Comparison of ENCODE assay signal across 13 mouse cellular contexts in the genomic region with DNA sequence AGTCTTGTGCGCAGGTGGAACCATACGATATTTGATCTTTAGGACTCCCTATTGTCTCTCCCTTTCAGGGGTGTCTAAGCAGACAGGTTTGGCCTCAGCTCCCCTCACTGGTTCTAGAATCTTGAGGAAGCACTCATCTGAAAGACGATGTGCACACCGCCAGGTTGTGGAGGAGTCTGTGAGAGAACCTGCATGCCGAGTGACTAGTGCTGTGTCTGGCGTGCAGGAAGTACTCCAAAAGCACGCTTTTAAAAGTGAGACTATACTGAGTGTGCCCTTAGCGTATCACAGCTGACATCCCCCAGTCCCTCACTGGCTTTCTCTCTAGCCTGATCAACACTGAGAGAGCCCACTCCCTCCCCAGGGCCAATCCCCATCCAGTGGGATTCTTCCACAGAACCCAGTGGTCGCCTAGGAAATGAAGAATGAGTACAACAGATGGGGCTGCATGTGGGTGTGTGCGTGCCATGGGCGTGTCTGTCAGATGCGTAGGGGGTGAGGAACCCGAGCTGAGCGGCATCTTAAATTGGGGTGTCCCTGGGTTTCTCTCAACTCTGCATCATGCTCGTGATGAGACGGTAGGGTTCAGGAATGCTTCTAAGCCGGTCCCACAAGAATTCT. TPM values are rescaled to one million over a fixed set of nuclear protein-coding genes. Genes with fewer than 3 reads are reported as not detected.
DNase-seq lines count a peak whose midpoint lies in the region; ATAC-seq and TF ChIP-seq lines count a peak whose summit lies in the region.
"Had no signal": no experiment of that assay in that cellular context is flagged by ENCODE, and none has a peak within 500 bp of the region (broad histone marks: within the 10 kb centered on the region; RNA-seq: fewer than 3 reads in every experiment).

No protein-coding gene starts in this region.

- no peak overlapping the region for H3K4me2 ChIP-seq in forebrain, postnatal 0 days (ENCODE audit: low read depth)
- H3K4me2 ChIP-seq: heart, embryonic 13.5 days had no signal

- H3K27ac ChIP-seq in forebrain, postnatal 0 days (ENCODE audit: low read depth, low read length) = no peak overlapping the region
- H3K27ac ChIP-seq: heart, embryonic 13.5 days had no signal

- TF ChIP-seq CTCF in forebrain, postnatal 0 days (IDR thresholded peaks at IDR 0.05; ENCODE audit: low read depth) = no peak

- no peaks in the 10 kb centered on the region for H3K9me3 ChIP-seq in forebrain, postnatal 0 days (ENCODE audit: low read length)
- H3K9me3 ChIP-seq: heart, embryonic 13.5 days had no signal

- no peaks in the 10 kb centered on the region; the same call in 1 of the 2 replicates for H3K27me3 ChIP-seq in forebrain, postnatal 0 days (ENCODE audit: insufficient read depth, low read length)

- H3K9ac ChIP-seq in forebrain, postnatal 0 days = no peak overlapping the region
- H3K9ac ChIP-seq: heart, embryonic 13.5 days; liver, postnatal 0 days had no signal

- peak; percentile 44 for DNase-seq in layer of hippocampus, adult 11-12 months (ENCODE audit: low spot score)
- no peak for DNase-seq in layer of hippocampus, postnatal 25 days (ENCODE audit: extremely low spot score in 1 of 2, low spot score in 1 of 2)
- DNase-seq in forebrain, postnatal 0 days = no peak
- peak; percentile 52 to 55 for DNase-seq in layer of hippocampus, postnatal 36 days
- DNase-seq in right cerebral cortex, adult 2 months (ENCODE audit: low spot score in 2 of 2) = peak; percentile 61 to 67
- no peak for DNase-seq in yolk sac, embryonic 10.5 days (ENCODE audit: low spot score)
- DNase-seq in gastrocnemius, postnatal 25 days = no peak
- DNase-seq: cerebellum, postnatal 25 days; kidney, adult 11 months; liver, postnatal 0 days had no signal

- H3K4me1 ChIP-seq in forebrain, postnatal 0 days (ENCODE audit: insufficient read depth) = peaks cover 7% of the 10 kb centered on the region; the same call in 1 of the 2 replicates
- H3K4me1 ChIP-seq: heart, embryonic 13.5 days had no signal

- no peak overlapping the region for H3K4me3 ChIP-seq in forebrain, postnatal 0 days (ENCODE audit: low read depth, low read length)
- H3K4me3 ChIP-seq: heart, embryonic 13.5 days; myocyte had no signal

- 29% methylated on average over 17 of the region's 17 CpGs for WGBS in forebrain, postnatal 0 days

- no peaks in the 10 kb centered on the region for H3K36me3 ChIP-seq in forebrain, postnatal 0 days (ENCODE audit: insufficient read depth)
- H3K36me3 ChIP-seq: heart, embryonic 13.5 days had no signal

- ATAC-seq in forebrain, postnatal 0 days = peak; percentile 68
- ATAC-seq in monocyte, adult 5-6 weeks (replicated peaks; ENCODE audit: insufficient number of reproducible peaks, low FRiP score, low TSS enrichment, poor library complexity, severe bottlenecking) = no peak
- ATAC-seq: liver, postnatal 0 days had no signal

RNA-seq across cellular contexts. Expression of a gene that starts 37.1 kb away (rescaled TPM):
- total RNA-seq in layer of hippocampus, postnatal 25 days (2021) = 10 to 100 TPM; 20.0 to 22.9 TPM
- not detected in 2 replicates for total RNA-seq in forebrain, postnatal 0 days (2014; rRNA removed)
- not detected in 2 replicates for polyA plus RNA-seq in forebrain, postnatal 0 days (2015; fragmentation: Nextera tagmentation; extraction: Ambion mirVana)
- 10 to 100 TPM; 11.6 to 16.6 TPM for total RNA-seq in layer of hippocampus, postnatal 36 days (2021)
- not detected for total RNA-seq in gastrocnemius, postnatal 25 days (2021)
- not detected in 3 replicates for total RNA-seq in monocyte, adult 5-6 weeks (2017)
- polyA plus RNA-seq: liver, postnatal 0 days; myocyte had no signal

Comparison
In these comparisons a context has a peak if more than half of its experiments do, and no peak if none do; other contexts are left out.
1. DNase-seq: peak in layer of hippocampus, adult 11-12 months (single experiment), layer of hippocampus, postnatal 36 days (2 of 2) and right cerebral cortex, adult 2 months (2 of 2); none in layer of hippocampus, postnatal 25 days (0 of 2), forebrain, postnatal 0 days (single experiment), yolk sac, embryonic 10.5 days (single experiment) and gastrocnemius, postnatal 25 days (single experiment).
2. RNA of a gene that starts 37.1 kb away (total RNA-seq): 20.0 to 22.9 TPM in layer of hippocampus, postnatal 25 days and 11.6 to 16.6 TPM in layer of hippocampus, postnatal 36 days; not detected in forebrain, postnatal 0 days, not detected in gastrocnemius, postnatal 25 days and not detected in monocyte, adult 5-6 weeks; every median in the first group is over 10 times any median in the second.